Mouse (Mus musculus): ENCODE data around the gene Nsdhl.

DNA sequence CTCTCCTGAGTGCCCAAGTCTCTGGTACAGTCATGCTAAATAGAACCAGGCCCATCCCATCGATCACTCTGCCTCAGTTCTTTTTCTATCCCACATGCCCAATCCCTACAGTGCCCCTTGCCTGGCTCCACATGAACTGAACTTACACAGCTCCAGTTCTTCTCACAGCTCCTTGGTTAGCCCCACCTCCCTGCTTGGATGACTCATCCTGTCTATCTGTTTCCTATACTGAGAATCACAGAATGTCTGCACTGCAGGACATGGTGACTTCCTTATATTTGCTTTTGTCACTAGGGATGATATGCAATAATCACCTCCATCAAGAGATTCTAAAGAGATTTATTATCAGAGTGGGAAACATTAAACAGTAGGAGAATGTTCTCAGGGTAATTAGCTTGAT lies 6.7 kb upstream of the Nsdhl start:
- TF ChIP-seq CTCF (IDR thresholded peaks at IDR 0.05; ENCODE audit: low read depth, low read length) (no peak), POLR2A (IDR thresholded peaks at IDR 0.05; ENCODE audit: insufficient read depth, low read length) (no peak), EP300 (IDR thresholded peaks at IDR 0.05; ENCODE audit: insufficient read depth, low read depth, low read length) (no peak)
